Mouse (Mus musculus) left cerebral cortex, postnatal 4 days (tissue): ENCODE data around the gene Dedd2. TPM values are rescaled to one million over a fixed set of nuclear protein-coding genes. Genes with fewer than 3 reads are reported as not detected.

ENCODE experiments used
- DNase-seq: peaks from one replicate; pipeline ENCODE4 v3.0.0-alpha.2; 2022
- intact Hi-C: fragments of 180-260 bp; cut with DNase I; formaldehyde crosslinking; loops from one replicate; pipeline ENCODE4 v1.15.1; 2025
- total RNA-seq, 2 experiments: library from RNA; stranded (reverse); gene quantifications; 2 replicates each; pipeline ENCODE4 v1.2.3; 2021

Dedd2 gene
- total RNA-seq, 2 experiments from 2014 or later: 15.1 to 16.8 TPM

- intact Hi-C loops: loop anchor here (2.0 kb wide), 1 partner anchor 41 kb away; the partner anchor contains the start of gene Pou2f2
- DNase-seq: peak; percentile 94
Measured at GRCm38 (mm10) chr7:25219756-25220456, 509 bp downstream of the Dedd2 start.

- intact Hi-C loops: no loop called here
- DNase-seq: no peak
Measured at GRCm38 (mm10) chr7:25219416-25219750, 1.0 kb downstream of the Dedd2 start.

GRCm38 (mm10) chr7:25218705-25219415 is 1.6 kb downstream of the Dedd2 start:
- intact Hi-C loops: no loop called here
- DNase-seq: peak; percentile 73

- no peak for DNase-seq
- intact Hi-C loops: no loop called here
Measured at GRCm38 (mm10) chr7:25217653-25218395, 2.6 kb downstream of the Dedd2 start.

GRCm38 (mm10) chr7:25214172-25214571 is 6.2 kb downstream of the Dedd2 start:
- DNase-seq: no peak
- intact Hi-C loops: no loop called here

GRCm38 (mm10) chr7:25213099-25213498 is 7.3 kb downstream of the Dedd2 start:
- DNase-seq: no peak
- intact Hi-C loops: no loop called here

GRCm38 (mm10) chr7:25210482-25210881 is 9.9 kb downstream of the Dedd2 start:
- DNase-seq: no peak
- intact Hi-C loops: no loop called here

GRCm38 (mm10) chr7:25209161-25209622 is 11.2 kb downstream of the Dedd2 start:
- intact Hi-C loops: no loop called here
- DNase-seq: no peak

GRCm38 (mm10) chr7:25206094-25206830 is 14.2 kb downstream of the Dedd2 start:
- intact Hi-C loops: no loop called here
- DNase-seq: peak; percentile 41

- intact Hi-C loops: no loop called here
- no peak for DNase-seq
Measured at GRCm38 (mm10) chr7:25205355-25206093, 14.9 kb downstream of the Dedd2 start.

GRCm38 (mm10) chr7:25203624-25204023 is 16.8 kb downstream of the Dedd2 start:
- DNase-seq: no peak
- intact Hi-C loops: no loop called here

GRCm38 (mm10) chr7:25197384-25198018 is 22.9 kb downstream of the Dedd2 start:
- intact Hi-C loops: no loop called here
- DNase-seq: no peak

GRCm38 (mm10) chr7:25196107-25196506 is 24.3 kb downstream of the Dedd2 start:
- intact Hi-C loops: no loop called here
- DNase-seq: no peak

- intact Hi-C loops: no loop called here
- no peak for DNase-seq
Measured at GRCm38 (mm10) chr7:25195148-25195547, 25.3 kb downstream of the Dedd2 start.

GRCm38 (mm10) chr7:25192110-25192509 is 28.3 kb downstream of the Dedd2 start:
- no peak for DNase-seq
- intact Hi-C loops: no loop called here

- intact Hi-C loops: no loop called here
- no peak for DNase-seq
Measured at GRCm38 (mm10) chr7:25190806-25191205, 29.6 kb downstream of the Dedd2 start.

GRCm38 (mm10) chr7:25187662-25188650 is 32.5 kb downstream of the Dedd2 start:
- intact Hi-C loops: loop anchor here (2.0 kb wide), 1 partner anchor 55 kb away; no protein-coding TSS in a partner anchor
- peak; percentile 90 for DNase-seq

- intact Hi-C loops: no loop called here
- no peak for DNase-seq
Measured at GRCm38 (mm10) chr7:25184091-25184490, 36.3 kb downstream of the Dedd2 start.
